Comparison of ENCODE assay signal across 7 mouse cellular contexts in the genomic region with DNA sequence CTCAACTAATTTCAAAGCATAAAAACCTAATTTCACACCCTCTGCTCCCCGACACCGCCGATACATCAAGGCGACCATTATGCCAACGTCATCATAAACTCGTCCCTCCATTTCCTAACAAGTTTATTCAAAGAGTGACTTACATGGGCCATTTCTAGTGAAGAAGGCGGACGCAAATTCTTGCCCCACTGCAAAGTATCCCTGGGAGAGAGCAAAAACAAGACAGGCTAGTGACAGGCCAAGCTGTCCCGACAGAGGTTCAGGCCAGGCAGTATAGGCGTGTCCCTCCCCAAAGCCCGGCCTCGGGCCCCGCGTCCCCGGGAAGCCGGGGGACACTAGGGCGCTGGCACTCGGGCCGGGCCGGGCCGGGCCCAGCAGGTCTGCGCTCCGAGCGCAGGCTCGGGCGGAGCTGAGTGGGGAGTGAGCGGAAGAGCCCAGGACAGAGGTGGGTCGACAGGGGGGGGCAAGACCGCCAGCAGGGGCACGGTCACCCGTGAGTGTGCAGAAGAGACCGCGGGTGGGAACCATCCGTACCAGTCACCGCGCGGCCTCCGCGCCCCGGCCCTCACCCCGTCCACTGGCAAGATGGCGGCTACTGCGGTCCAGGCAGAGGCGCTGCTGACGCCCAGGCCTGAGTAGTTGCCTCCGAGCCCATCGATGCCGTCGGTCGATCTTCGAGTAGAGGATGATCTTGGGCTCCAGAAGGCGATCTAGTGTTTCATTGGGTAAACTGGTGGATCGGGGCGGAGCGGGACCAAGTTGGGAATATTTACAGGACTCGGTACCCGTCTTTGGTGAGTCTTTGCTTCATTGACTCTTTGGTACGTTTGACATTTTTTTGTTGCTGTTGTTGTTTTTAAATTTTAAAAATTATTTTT. TPM values are rescaled to one million over a fixed set of nuclear protein-coding genes. Genes with fewer than 3 reads are reported as not detected.
DNase-seq lines count a peak whose midpoint lies in the region; ATAC-seq and TF ChIP-seq lines count a peak whose summit lies in the region.

A gene (minus strand): TSS at position 693 of the 878 bp plus-strand sequence.

- under 1% methylated on average over 58 of the region's 58 CpGs for WGBS in intestine, embryonic 15.5 days
- under 1% methylated on average over 58 of the region's 58 CpGs for WGBS in midbrain, embryonic 12.5 days
- WGBS in small intestine, adult 2 months = under 1% methylated on average over 58 of the region's 58 CpGs

- H3K36me3 ChIP-seq in intestine, embryonic 15.5 days = 0 out of 2 replicates have a peak, but pooled peaks cover under 1% of the 10 kb centered on the region
- H3K36me3 ChIP-seq in midbrain, embryonic 12.5 days = peaks cover under 1% of the 10 kb centered on the region
- peaks cover 3% of the 10 kb centered on the region; the same call in 1 of the 2 replicates for H3K36me3 ChIP-seq in small intestine, adult 2 months (ENCODE audit: control insufficient read depth, insufficient read depth, low read length)

- peak within 1 kb of the TSS; percentile 92 for H3K9ac ChIP-seq in intestine, embryonic 15.5 days
- H3K9ac ChIP-seq in midbrain, embryonic 12.5 days (replicated peaks) = peak within 1 kb of the TSS; percentile 91

- peak within 1 kb of the TSS; percentile 70 for H3K4me2 ChIP-seq in intestine, embryonic 15.5 days (replicated peaks)
- peak within 1 kb of the TSS; percentile 78 for H3K4me2 ChIP-seq in midbrain, embryonic 12.5 days (replicated peaks)

- TF ChIP-seq POLR2A in small intestine, adult 2 months (IDR thresholded peaks at IDR 0.05; ENCODE audit: low read depth, low read length) = peak; percentile 92

- peak within 1 kb of the TSS; percentile 92 for H3K27ac ChIP-seq in intestine, embryonic 15.5 days
- peak within 1 kb of the TSS; percentile 85 for H3K27ac ChIP-seq in midbrain, embryonic 12.5 days (replicated peaks)
- peak within 1 kb of the TSS; percentile 79 for H3K27ac ChIP-seq in small intestine, adult 2 months (ENCODE audit: insufficient read depth, low read depth, low read length)

- H3K27me3 ChIP-seq in intestine, embryonic 15.5 days (replicated peaks) = no peaks in the 10 kb centered on the region
- H3K27me3 ChIP-seq in midbrain, embryonic 12.5 days = no peaks in the 10 kb centered on the region
- H3K27me3 ChIP-seq in small intestine, adult 2 months (ENCODE audit: control insufficient read depth, insufficient read depth, low read length) = no peaks in the 10 kb centered on the region

- peak; percentile 98 for ATAC-seq in intestine, embryonic 15.5 days
- peak; percentile 96 for ATAC-seq in midbrain, embryonic 12.5 days (ENCODE audit: low FRiP score, low read depth)

- intact Hi-C loops in gastrocnemius, postnatal 36 days (cut with DNase I) = no loop called here
- intact Hi-C loops in left cerebral cortex, postnatal 4 days (cut with DNase I) = no loop called here

- H3K4me1 ChIP-seq in intestine, embryonic 15.5 days (replicated peaks) = 0 out of 2 replicates have a peak, but pooled peaks cover 11% of the 10 kb centered on the region
- H3K4me1 ChIP-seq in midbrain, embryonic 12.5 days = peaks cover 21% of the 10 kb centered on the region
- peaks cover 3% of the 10 kb centered on the region; the same call in 1 of the 2 replicates for H3K4me1 ChIP-seq in small intestine, adult 2 months (ENCODE audit: control insufficient read depth, insufficient read depth, insufficient read length, low read length)

- no peaks in the 10 kb centered on the region for H3K9me3 ChIP-seq in intestine, embryonic 15.5 days
- no peaks in the 10 kb centered on the region for H3K9me3 ChIP-seq in midbrain, embryonic 12.5 days

- no peak for TF ChIP-seq CTCF in small intestine, adult 2 months (IDR thresholded peaks at IDR 0.05; ENCODE audit: extremely low read depth, insufficient read length, insufficient replicate concordance, low read depth, low read length)

- H3K4me3 ChIP-seq in intestine, embryonic 15.5 days (replicated peaks) = peak within 1 kb of the TSS; percentile 83
- H3K4me3 ChIP-seq in midbrain, embryonic 12.5 days = peak within 1 kb of the TSS; percentile 78
- H3K4me3 ChIP-seq in small intestine, adult 2 months (ENCODE audit: low read depth, low read length) = peak within 1 kb of the TSS; percentile 91

- DNase-seq in adrenal gland, adult 8-10 months = peak; percentile 92
- DNase-seq in embryo, embryonic 11.5 days (ENCODE audit: low read depth, low spot score) = peak; percentile 88
- DNase-seq in gastrocnemius, postnatal 36 days = peak; percentile 90
- DNase-seq in left cerebral cortex, postnatal 4 days = peak; percentile 92

RNA-seq across cellular contexts. Expression of the gene that starts here (rescaled TPM):
- total RNA-seq in adrenal gland, adult 8-10 months (2022) = 100 to 1,000 TPM; 114 to 124 (median 119) TPM
- 100 to 1,000 TPM; 104 TPM for total RNA-seq in gastrocnemius, postnatal 36 days (2021)
- 150 TPM in 2 replicates for polyA plus RNA-seq in intestine, embryonic 15.5 days (2015; fragmentation: Nextera tagmentation; extraction: Ambion mirVana)
- 10 to 100 TPM; 58.5 to 58.6 TPM for total RNA-seq in left cerebral cortex, postnatal 4 days (2021)
- polyA plus RNA-seq in midbrain, embryonic 12.5 days (2016; fragmentation: Nextera tagmentation; extraction: Ambion mirVana) = 149 and 155 TPM in 2 replicates
- 28.2 and 38.6 TPM in 2 replicates for polyA plus RNA-seq in small intestine, adult 2 months (2012; rRNA removed)

Comparison
In these comparisons a context has a peak if more than half of its experiments do, and no peak if none do; other contexts are left out.
1. Peak in every context shown above with its lines: DNase-seq, ATAC-seq, H3K4me3 ChIP-seq and H3K27ac ChIP-seq.